Mouse (Mus musculus): ENCODE results near the gene Skida1. TPM values are rescaled to one million over a fixed set of nuclear protein-coding genes. Genes with fewer than 3 reads are reported as not detected.
A peak's percentile ranks its signal among the peaks of the same experiment; 100 is the strongest.

Gene Skida1
- polyA plus RNA-seq, 1 experiment from 2014 or later, result 9.4 TPM

GRCm38 (mm10) chr2:18066436-18066835 is 17.6 kb upstream of the Skida1 start:
- no peak overlapping the region for H3K27ac ChIP-seq (replicated peaks; ENCODE audit: low read depth, low read length)
- no peak for DNase-seq
- ATAC-seq (ENCODE audit: low FRiP score, low TSS enrichment), result no peak
- peaks cover 8% of the 10 kb centered on the region for H3K4me1 ChIP-seq (ENCODE audit: control insufficient read depth, insufficient read depth, low read length)
- peaks cover 10% of the 10 kb centered on the region for H3K36me3 ChIP-seq (ENCODE audit: control insufficient read depth, insufficient read depth, low read length)
- no peaks in the 10 kb centered on the region for H3K27me3 ChIP-seq (ENCODE audit: control insufficient read depth, insufficient read depth, low read length)
- H3K9ac ChIP-seq (replicated peaks; ENCODE audit: low read length), result no peak overlapping the region
- no peak overlapping the region for H3K4me3 ChIP-seq (replicated peaks; ENCODE audit: low read depth, low read length)
- peak overlapping the region; percentile 86 for H3K4me2 ChIP-seq (ENCODE audit: low read length)
- H3K9me3 ChIP-seq (ENCODE audit: control insufficient read depth, low read length), result no peaks in the 10 kb centered on the region

- peak overlapping the region; percentile 92 for H3K9ac ChIP-seq (replicated peaks; ENCODE audit: low read length)
- peaks cover 8% of the 10 kb centered on the region for H3K4me1 ChIP-seq (ENCODE audit: control insufficient read depth, insufficient read depth, low read length)
- H3K9me3 ChIP-seq (ENCODE audit: control insufficient read depth, low read length), result no peaks in the 10 kb centered on the region
- peak overlapping the region; percentile 81 for H3K4me3 ChIP-seq (replicated peaks; ENCODE audit: low read depth, low read length)
- no peak; the same call in 1 of the 2 replicates for ATAC-seq (ENCODE audit: low FRiP score, low TSS enrichment)
- 2% methylated on average over 6 of the region's 6 CpGs for WGBS
- H3K27ac ChIP-seq (replicated peaks; ENCODE audit: low read depth, low read length), result peak overlapping the region; percentile 100
- H3K27me3 ChIP-seq (ENCODE audit: control insufficient read depth, insufficient read depth, low read length), result no peaks in the 10 kb centered on the region
- no peak for DNase-seq
- H3K4me2 ChIP-seq (ENCODE audit: low read length), result peak overlapping the region; percentile 86
- H3K36me3 ChIP-seq (ENCODE audit: control insufficient read depth, insufficient read depth, low read length), result peaks cover 10% of the 10 kb centered on the region
These were observed 16.8 kb upstream of the Skida1 start for GRCm38 (mm10) chr2:18065708-18066030.

GRCm38 (mm10) chr2:18064941-18065707 is 16.3 kb upstream of the Skida1 start:
- ATAC-seq (ENCODE audit: low FRiP score, low TSS enrichment), result peak; percentile 74
- peak; percentile 85 for DNase-seq
- Histone ChIP-seq H3K4me3 (replicated peaks; ENCODE audit: low read depth, low read length) (peak overlapping the region; percentile 81), H3K9ac (replicated peaks; ENCODE audit: low read length) (peak overlapping the region; percentile 92), H3K4me2 (ENCODE audit: low read length) (peak overlapping the region; percentile 86), H3K9me3 (ENCODE audit: control insufficient read depth, low read length) (no peaks in the 10 kb centered on the region), H3K36me3 (ENCODE audit: control insufficient read depth, insufficient read depth, low read length) (peaks cover 10% of the 10 kb centered on the region), H3K27me3 (ENCODE audit: control insufficient read depth, insufficient read depth, low read length) (no peaks in the 10 kb centered on the region), H3K27ac (replicated peaks; ENCODE audit: low read depth, low read length) (peak overlapping the region; percentile 100), H3K4me1 (ENCODE audit: control insufficient read depth, insufficient read depth, low read length) (peaks cover 8% of the 10 kb centered on the region)
- under 1% methylated on average over 54 of the region's 85 CpGs for WGBS

- WGBS, result under 1% methylated on average over 36 of the region's 58 CpGs
- Histone ChIP-seq H3K4me3 (replicated peaks; ENCODE audit: low read depth, low read length) (peak overlapping the region; percentile 81), H3K27ac (replicated peaks; ENCODE audit: low read depth, low read length) (peak overlapping the region; percentile 100), H3K4me1 (ENCODE audit: control insufficient read depth, insufficient read depth, low read length) (peaks cover 8% of the 10 kb centered on the region), H3K9me3 (ENCODE audit: control insufficient read depth, low read length) (no peaks in the 10 kb centered on the region), H3K9ac (replicated peaks; ENCODE audit: low read length) (peak overlapping the region; percentile 92), H3K4me2 (ENCODE audit: low read length) (peak overlapping the region; percentile 86), H3K27me3 (ENCODE audit: control insufficient read depth, insufficient read depth, low read length) (no peaks in the 10 kb centered on the region), H3K36me3 (ENCODE audit: control insufficient read depth, insufficient read depth, low read length) (peaks cover 10% of the 10 kb centered on the region)
- ATAC-seq (ENCODE audit: low FRiP score, low TSS enrichment), result peak; percentile 95
- DNase-seq, result peak; percentile 97
These were observed 15.6 kb upstream of the Skida1 start for GRCm38 (mm10) chr2:18064356-18064858.

GRCm38 (mm10) chr2:18063763-18064251 is 15.0 kb upstream of the Skida1 start:
- peak overlapping the region; percentile 81 for H3K4me3 ChIP-seq (replicated peaks; ENCODE audit: low read depth, low read length)
- ATAC-seq (ENCODE audit: low FRiP score, low TSS enrichment) (peak; percentile 51), DNase-seq (peak; percentile 78)
- WGBS, result under 1% methylated on average over 18 of the region's 18 CpGs
- no peaks in the 10 kb centered on the region for H3K27me3 ChIP-seq (ENCODE audit: control insufficient read depth, insufficient read depth, low read length)
- peak overlapping the region; percentile 92 for H3K9ac ChIP-seq (replicated peaks; ENCODE audit: low read length)
- peak overlapping the region; percentile 100 for H3K27ac ChIP-seq (replicated peaks; ENCODE audit: low read depth, low read length)
- H3K4me1 ChIP-seq (ENCODE audit: control insufficient read depth, insufficient read depth, low read length), result peaks cover 8% of the 10 kb centered on the region
- H3K4me2 ChIP-seq (ENCODE audit: low read length), result peak overlapping the region; percentile 86
- no peaks in the 10 kb centered on the region for H3K9me3 ChIP-seq (ENCODE audit: control insufficient read depth, low read length)
- peaks cover 10% of the 10 kb centered on the region for H3K36me3 ChIP-seq (ENCODE audit: control insufficient read depth, insufficient read depth, low read length)

GRCm38 (mm10) chr2:18060396-18060795 is 11.5 kb upstream of the Skida1 start:
- peaks cover 5% of the 10 kb centered on the region for H3K4me1 ChIP-seq (ENCODE audit: control insufficient read depth, insufficient read depth, low read length)
- no peaks in the 10 kb centered on the region for H3K36me3 ChIP-seq (ENCODE audit: control insufficient read depth, insufficient read depth, low read length)
- H3K4me3 ChIP-seq (replicated peaks; ENCODE audit: low read depth, low read length), result no peak overlapping the region
- DNase-seq, result peak; percentile 28
- no peaks in the 10 kb centered on the region for H3K9me3 ChIP-seq (ENCODE audit: control insufficient read depth, low read length)
- H3K27me3 ChIP-seq (ENCODE audit: control insufficient read depth, insufficient read depth, low read length), result no peaks in the 10 kb centered on the region
- H3K27ac ChIP-seq (replicated peaks; ENCODE audit: low read depth, low read length), result no peak overlapping the region
- no peak overlapping the region for H3K9ac ChIP-seq (replicated peaks; ENCODE audit: low read length)
- 50% methylated on average over 1 of the region's 1 CpGs for WGBS
- ATAC-seq (ENCODE audit: low FRiP score, low TSS enrichment), result no peak
- H3K4me2 ChIP-seq (ENCODE audit: low read length), result no peak overlapping the region

- H3K27ac ChIP-seq (replicated peaks; ENCODE audit: low read depth, low read length), result no peak overlapping the region
- no peak overlapping the region for H3K4me3 ChIP-seq (replicated peaks; ENCODE audit: low read depth, low read length)
- H3K36me3 ChIP-seq (ENCODE audit: control insufficient read depth, insufficient read depth, low read length), result no peaks in the 10 kb centered on the region
- peaks cover 8% of the 10 kb centered on the region for H3K4me1 ChIP-seq (ENCODE audit: control insufficient read depth, insufficient read depth, low read length)
- DNase-seq (peak; percentile 18), ATAC-seq (ENCODE audit: low FRiP score, low TSS enrichment) (no peak)
- no peak overlapping the region for H3K4me2 ChIP-seq (ENCODE audit: low read length)
- no peak overlapping the region for H3K9ac ChIP-seq (replicated peaks; ENCODE audit: low read length)
- no peaks in the 10 kb centered on the region for H3K27me3 ChIP-seq (ENCODE audit: control insufficient read depth, insufficient read depth, low read length)
- WGBS, result 68% methylated on average over 1 of the region's 1 CpGs
- no peaks in the 10 kb centered on the region for H3K9me3 ChIP-seq (ENCODE audit: control insufficient read depth, low read length)
These were observed 11.0 kb upstream of the Skida1 start for GRCm38 (mm10) chr2:18059891-18060290.

- H3K36me3 ChIP-seq (ENCODE audit: control insufficient read depth, insufficient read depth, low read length), result no peaks in the 10 kb centered on the region
- no peak overlapping the region; the same call in 1 of the 2 replicates for H3K4me3 ChIP-seq (replicated peaks; ENCODE audit: low read depth, low read length)
- H3K9me3 ChIP-seq (ENCODE audit: control insufficient read depth, low read length), result no peaks in the 10 kb centered on the region
- H3K9ac ChIP-seq (replicated peaks; ENCODE audit: low read length), result no peak overlapping the region
- H3K27ac ChIP-seq (replicated peaks; ENCODE audit: low read depth, low read length), result no peak overlapping the region
- no peak for ATAC-seq (ENCODE audit: low FRiP score, low TSS enrichment)
- H3K4me2 ChIP-seq (ENCODE audit: low read length), result peak overlapping the region; percentile 98
- no peaks in the 10 kb centered on the region for H3K27me3 ChIP-seq (ENCODE audit: control insufficient read depth, insufficient read depth, low read length)
- H3K4me1 ChIP-seq (ENCODE audit: control insufficient read depth, insufficient read depth, low read length), result peaks cover 12% of the 10 kb centered on the region
- DNase-seq, result peak; percentile 40
- WGBS, result 14% methylated on average over 2 of the region's 2 CpGs
These were observed 10.2 kb upstream of the Skida1 start for GRCm38 (mm10) chr2:18059063-18059462.

Measured in midbrain, embryonic 14.5 days (tissue).